Mouse (Mus musculus): ENCODE results near the gene Rgs21. TPM values are rescaled to one million over a fixed set of nuclear protein-coding genes. Genes with fewer than 3 reads are reported as not detected.

Gene Rgs21
- not detected in 2 replicates for polyA plus RNA-seq (2014; fragmentation: Nextera tagmentation; extraction: Ambion mirVana)

DNA sequence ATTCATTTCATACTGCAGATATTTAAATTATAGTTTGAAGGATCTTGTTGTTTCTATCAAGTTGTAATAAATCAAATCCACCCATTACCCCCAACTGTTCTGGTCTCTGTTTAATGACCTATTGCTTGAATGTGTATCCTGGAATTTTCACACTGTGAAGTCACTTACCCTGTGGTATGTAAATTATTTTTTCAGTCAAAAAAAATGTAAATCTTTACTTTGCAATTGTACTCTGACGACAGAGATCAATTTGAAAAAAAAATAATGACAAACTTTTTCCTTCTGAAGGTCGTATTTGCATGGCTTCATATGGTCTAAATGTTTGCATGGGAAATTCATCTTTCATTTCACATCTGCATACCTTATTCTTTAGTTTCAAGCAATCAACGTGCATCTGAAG lies at the start of gene Rgs21:
Rgs21 (minus strand) TSS at position 101 of the 400 bp plus-strand sequence.
- H3K4me3 ChIP-seq (ENCODE audit: low read depth, low read length): no peak within 1 kb of the TSS
- H3K9ac ChIP-seq (ENCODE audit: low read length): no peak within 1 kb of the TSS
- DNase-seq (ENCODE audit: low spot score) (no peak), ATAC-seq (ENCODE audit: insufficient read depth, low FRiP score, low TSS enrichment) (no peak)
- WGBS: 66% methylated on average over 3 of the region's 3 CpGs
- no peaks in the 10 kb centered on the region for H3K9me3 ChIP-seq (ENCODE audit: control insufficient read depth, low read length)
- no peaks in the 10 kb centered on the region for H3K4me1 ChIP-seq (ENCODE audit: control insufficient read depth, insufficient read depth, low read length)
- no peaks in the 10 kb centered on the region for H3K36me3 ChIP-seq (ENCODE audit: control insufficient read depth, insufficient read depth, low read length)
- H3K27me3 ChIP-seq (ENCODE audit: control insufficient read depth, insufficient read depth, low read length): no peaks in the 10 kb centered on the region
- no peak within 1 kb of the TSS for H3K27ac ChIP-seq (ENCODE audit: low read depth, low read length)
- no peak within 1 kb of the TSS for H3K4me2 ChIP-seq (ENCODE audit: low read depth)

- H3K9me3 ChIP-seq (ENCODE audit: control insufficient read depth, low read length): no peaks in the 10 kb centered on the region
- H3K27me3 ChIP-seq (ENCODE audit: control insufficient read depth, insufficient read depth, low read length): no peaks in the 10 kb centered on the region
- ATAC-seq (ENCODE audit: insufficient read depth, low FRiP score, low TSS enrichment): no peak
- DNase-seq (ENCODE audit: low spot score): no peak
- no peak overlapping the region for H3K4me2 ChIP-seq (ENCODE audit: low read depth)
- no peak overlapping the region for H3K9ac ChIP-seq (ENCODE audit: low read length)
- no peaks in the 10 kb centered on the region for H3K36me3 ChIP-seq (ENCODE audit: control insufficient read depth, insufficient read depth, low read length)
- H3K4me3 ChIP-seq (ENCODE audit: low read depth, low read length): no peak overlapping the region
- H3K4me1 ChIP-seq (ENCODE audit: control insufficient read depth, insufficient read depth, low read length): no peaks in the 10 kb centered on the region
- H3K27ac ChIP-seq (ENCODE audit: low read depth, low read length): no peak overlapping the region
- 92% methylated on average over 1 of the region's 1 CpGs for WGBS
Measured at GRCm38 (mm10) chr1:144604071-144604470, 36.6 kb upstream of the Rgs21 start.

GRCm38 (mm10) chr1:144602987-144603386 lies 35.5 kb upstream of the Rgs21 start:
- ATAC-seq (ENCODE audit: insufficient read depth, low FRiP score, low TSS enrichment): no peak

DNA sequence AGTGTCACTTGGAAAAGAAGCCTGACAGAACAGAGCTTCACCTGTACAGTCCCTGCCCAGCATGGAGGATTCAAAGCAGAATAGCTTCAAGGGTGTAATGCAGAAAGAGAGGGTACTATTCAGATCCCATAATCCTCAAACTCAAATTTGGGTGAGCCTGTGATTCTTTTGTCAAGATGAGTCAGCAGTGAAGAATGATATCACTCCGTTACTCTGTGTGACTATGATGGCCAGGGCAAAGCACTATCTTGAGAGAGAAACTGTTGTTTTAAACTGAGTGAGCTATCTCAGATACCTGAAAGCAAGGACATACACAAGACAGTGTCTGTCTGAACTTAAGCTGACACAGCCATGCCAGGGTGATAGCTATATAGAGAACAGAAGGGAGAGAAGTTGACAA lies 11.9 kb upstream of the Rgs21 start:
- no peak overlapping the region for H3K4me2 ChIP-seq (ENCODE audit: low read depth)
- H3K4me1 ChIP-seq (ENCODE audit: control insufficient read depth, insufficient read depth, low read length): no peaks in the 10 kb centered on the region
- no peak overlapping the region for H3K9ac ChIP-seq (ENCODE audit: low read length)
- no peak overlapping the region for H3K27ac ChIP-seq (ENCODE audit: low read depth, low read length)
- H3K9me3 ChIP-seq (ENCODE audit: control insufficient read depth, low read length): no peaks in the 10 kb centered on the region
- no peak overlapping the region for H3K4me3 ChIP-seq (ENCODE audit: low read depth, low read length)
- no peaks in the 10 kb centered on the region for H3K36me3 ChIP-seq (ENCODE audit: control insufficient read depth, insufficient read depth, low read length)
- ATAC-seq (ENCODE audit: insufficient read depth, low FRiP score, low TSS enrichment) (no peak), DNase-seq (ENCODE audit: low spot score) (no peak)
- H3K27me3 ChIP-seq (ENCODE audit: control insufficient read depth, insufficient read depth, low read length): no peaks in the 10 kb centered on the region
- 88% methylated on average over 1 of the region's 1 CpGs for WGBS

More at GRCm38 (mm10) chr1:144602987-144603386, 35.5 kb upstream of the Rgs21 start:
- Histone ChIP-seq H3K4me2 (ENCODE audit: low read depth) (no peak overlapping the region), H3K4me3 (ENCODE audit: low read depth, low read length) (no peak overlapping the region), H3K9ac (ENCODE audit: low read length) (no peak overlapping the region), H3K36me3 (ENCODE audit: control insufficient read depth, insufficient read depth, low read length) (no peaks in the 10 kb centered on the region), H3K27ac (ENCODE audit: low read depth, low read length) (no peak overlapping the region), H3K27me3 (ENCODE audit: control insufficient read depth, insufficient read depth, low read length) (no peaks in the 10 kb centered on the region), H3K4me1 (ENCODE audit: control insufficient read depth, insufficient read depth, low read length) (no peaks in the 10 kb centered on the region), H3K9me3 (ENCODE audit: control insufficient read depth, low read length) (no peaks in the 10 kb centered on the region)
- WGBS: 86% methylated on average over 2 of the region's 2 CpGs
- DNase-seq (ENCODE audit: low spot score): no peak

DNA sequence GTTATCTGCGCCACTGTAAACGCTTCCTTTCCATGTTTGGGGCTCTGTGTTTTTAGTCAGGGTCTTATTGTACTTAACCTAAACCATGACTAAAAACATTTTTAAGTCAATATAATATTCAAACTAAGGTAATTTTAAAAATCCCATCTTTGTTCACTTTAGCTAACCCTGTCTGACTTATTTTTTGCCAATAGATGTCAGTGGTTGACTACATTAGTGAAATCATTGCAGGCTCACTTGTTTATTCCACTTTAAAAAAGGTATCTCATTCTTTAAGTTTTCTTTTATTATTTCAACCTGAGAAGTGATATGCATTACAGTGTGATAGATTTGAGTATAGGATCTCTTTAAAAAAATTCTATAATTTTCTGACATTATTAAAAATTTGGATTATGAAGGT lies 5.5 kb upstream of the Rgs21 start:
- no peak for ATAC-seq (ENCODE audit: insufficient read depth, low FRiP score, low TSS enrichment)
- Histone ChIP-seq H3K4me1 (ENCODE audit: control insufficient read depth, insufficient read depth, low read length) (no peaks in the 10 kb centered on the region), H3K27ac (ENCODE audit: low read depth, low read length) (no peak overlapping the region), H3K9me3 (ENCODE audit: control insufficient read depth, low read length) (no peaks in the 10 kb centered on the region), H3K4me2 (ENCODE audit: low read depth) (no peak overlapping the region), H3K27me3 (ENCODE audit: control insufficient read depth, insufficient read depth, low read length) (no peaks in the 10 kb centered on the region), H3K4me3 (ENCODE audit: low read depth, low read length) (no peak overlapping the region), H3K9ac (ENCODE audit: low read length) (no peak overlapping the region), H3K36me3 (ENCODE audit: control insufficient read depth, insufficient read depth, low read length) (no peaks in the 10 kb centered on the region)
- no peak for DNase-seq (ENCODE audit: low spot score)
- WGBS: 91% methylated on average over 2 of the region's 2 CpGs

GRCm38 (mm10) chr1:144569905-144570304 lies 2.4 kb upstream of the Rgs21 start:
- no peaks in the 10 kb centered on the region for H3K36me3 ChIP-seq (ENCODE audit: control insufficient read depth, insufficient read depth, low read length)
- no peak overlapping the region for H3K4me2 ChIP-seq (ENCODE audit: low read depth)
- DNase-seq (ENCODE audit: low spot score) (no peak), ATAC-seq (ENCODE audit: insufficient read depth, low FRiP score, low TSS enrichment) (no peak)
- no peak overlapping the region for H3K9ac ChIP-seq (ENCODE audit: low read length)
- no peak overlapping the region for H3K4me3 ChIP-seq (ENCODE audit: low read depth, low read length)
- H3K27ac ChIP-seq (ENCODE audit: low read depth, low read length): no peak overlapping the region
- no peaks in the 10 kb centered on the region for H3K9me3 ChIP-seq (ENCODE audit: control insufficient read depth, low read length)
- no peaks in the 10 kb centered on the region for H3K27me3 ChIP-seq (ENCODE audit: control insufficient read depth, insufficient read depth, low read length)
- H3K4me1 ChIP-seq (ENCODE audit: control insufficient read depth, insufficient read depth, low read length): no peaks in the 10 kb centered on the region
- WGBS: 92% methylated on average over 3 of the region's 3 CpGs

- Histone ChIP-seq H3K4me3 (ENCODE audit: low read depth, low read length) (no peak overlapping the region), H3K9me3 (ENCODE audit: control insufficient read depth, low read length) (no peaks in the 10 kb centered on the region), H3K9ac (ENCODE audit: low read length) (no peak overlapping the region), H3K27ac (ENCODE audit: low read depth, low read length) (no peak overlapping the region), H3K4me1 (ENCODE audit: control insufficient read depth, insufficient read depth, low read length) (no peaks in the 10 kb centered on the region), H3K27me3 (ENCODE audit: control insufficient read depth, insufficient read depth, low read length) (no peaks in the 10 kb centered on the region), H3K36me3 (ENCODE audit: control insufficient read depth, insufficient read depth, low read length) (no peaks in the 10 kb centered on the region), H3K4me2 (ENCODE audit: low read depth) (no peak overlapping the region)
- DNase-seq (ENCODE audit: low spot score) (no peak), ATAC-seq (ENCODE audit: insufficient read depth, low FRiP score, low TSS enrichment) (no peak)
- WGBS: 83% methylated on average over 4 of the region's 4 CpGs
Measured at GRCm38 (mm10) chr1:144545142-144545541, 22.3 kb downstream of the Rgs21 start.

DNA sequence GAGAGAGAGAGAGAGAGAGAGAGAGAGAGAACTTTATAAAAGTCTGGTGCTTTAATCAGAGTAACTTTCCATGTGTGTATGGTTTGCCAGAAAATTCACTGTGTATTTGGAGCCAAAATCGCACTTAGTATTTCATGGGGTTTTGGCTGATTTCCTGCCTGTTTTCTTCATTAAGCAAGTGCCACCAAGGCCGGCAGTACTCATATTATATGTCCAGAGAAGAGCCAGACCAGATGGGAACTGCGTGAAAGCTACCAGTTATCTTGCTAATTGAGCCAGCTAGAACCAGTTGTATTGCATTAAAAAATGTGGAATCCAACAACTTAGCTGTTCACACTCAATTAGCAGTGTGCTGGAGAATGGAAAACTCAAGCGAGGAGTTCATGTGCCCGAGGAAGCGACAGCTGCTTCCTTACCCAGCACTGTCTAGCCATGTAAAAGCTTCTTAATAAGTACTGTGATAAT lies 22.9 kb downstream of the Rgs21 start:
- Histone ChIP-seq H3K4me2 (ENCODE audit: low read depth) (no peak overlapping the region), H3K27me3 (ENCODE audit: control insufficient read depth, insufficient read depth, low read length) (no peaks in the 10 kb centered on the region), H3K9ac (ENCODE audit: low read length) (no peak overlapping the region), H3K9me3 (ENCODE audit: control insufficient read depth, low read length) (no peaks in the 10 kb centered on the region), H3K27ac (ENCODE audit: low read depth, low read length) (no peak overlapping the region), H3K4me3 (ENCODE audit: low read depth, low read length) (no peak overlapping the region), H3K4me1 (ENCODE audit: control insufficient read depth, insufficient read depth, low read length) (no peaks in the 10 kb centered on the region), H3K36me3 (ENCODE audit: control insufficient read depth, insufficient read depth, low read length) (no peaks in the 10 kb centered on the region)
- ATAC-seq (ENCODE audit: insufficient read depth, low FRiP score, low TSS enrichment) (no peak), DNase-seq (ENCODE audit: low spot score) (no peak)
- WGBS: 78% methylated on average over 6 of the region's 6 CpGs

- Histone ChIP-seq H3K27ac (ENCODE audit: low read depth, low read length) (no peak overlapping the region), H3K4me1 (ENCODE audit: control insufficient read depth, insufficient read depth, low read length) (no peaks in the 10 kb centered on the region), H3K4me2 (ENCODE audit: low read depth) (no peak overlapping the region), H3K27me3 (ENCODE audit: control insufficient read depth, insufficient read depth, low read length) (no peaks in the 10 kb centered on the region), H3K4me3 (ENCODE audit: low read depth, low read length) (no peak overlapping the region), H3K9me3 (ENCODE audit: control insufficient read depth, low read length) (no peaks in the 10 kb centered on the region), H3K9ac (ENCODE audit: low read length) (no peak overlapping the region), H3K36me3 (ENCODE audit: control insufficient read depth, insufficient read depth, low read length) (no peaks in the 10 kb centered on the region)
- ATAC-seq (ENCODE audit: insufficient read depth, low FRiP score, low TSS enrichment) (no peak), DNase-seq (ENCODE audit: low spot score) (no peak)
- WGBS: 95% methylated on average over 1 of the region's 1 CpGs
Measured at GRCm38 (mm10) chr1:144531746-144532145, 35.7 kb downstream of the Rgs21 start.

Data from neural tube, embryonic 11.5 days (tissue).